Mouse (Mus musculus): Measurements from ENCODE around the gene Arhgap1.

Arhgap1 gene

GRCm38 (mm10) chr2:91695436-91696224 lies 46.0 kb downstream of the Arhgap1 start:
- in situ Hi-C loops (cut with MboI, MseI) = no loop called here

DNA sequence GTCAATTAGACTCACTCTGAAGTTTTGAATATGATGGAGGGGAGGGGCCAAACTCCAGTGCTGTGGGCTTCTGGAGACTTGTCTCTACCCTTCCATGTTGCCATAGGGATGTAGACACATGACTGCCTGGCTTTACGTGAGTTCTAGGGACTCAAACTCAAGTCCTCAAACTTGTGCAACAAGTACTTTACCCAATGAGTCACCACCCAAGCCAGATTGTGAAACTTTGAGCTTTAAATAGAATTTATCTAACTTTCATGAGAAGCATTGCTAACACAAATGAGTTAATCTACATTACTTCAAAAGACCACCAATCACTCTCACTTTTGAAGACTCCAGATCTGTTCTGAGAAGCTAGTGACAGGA lies 46.5 kb downstream of the Arhgap1 start:
- in situ Hi-C loops (cut with MboI, MseI) = no loop called here

GRCm38 (mm10) chr2:91699225-91699624 lies 49.6 kb downstream of the Arhgap1 start:
- in situ Hi-C loops (cut with MboI, MseI) = no loop called here

- in situ Hi-C loops (cut with MboI, MseI) = no loop called here
Observed at GRCm38 (mm10) chr2:91701366-91701765, 51.7 kb downstream of the Arhgap1 start.

DNA sequence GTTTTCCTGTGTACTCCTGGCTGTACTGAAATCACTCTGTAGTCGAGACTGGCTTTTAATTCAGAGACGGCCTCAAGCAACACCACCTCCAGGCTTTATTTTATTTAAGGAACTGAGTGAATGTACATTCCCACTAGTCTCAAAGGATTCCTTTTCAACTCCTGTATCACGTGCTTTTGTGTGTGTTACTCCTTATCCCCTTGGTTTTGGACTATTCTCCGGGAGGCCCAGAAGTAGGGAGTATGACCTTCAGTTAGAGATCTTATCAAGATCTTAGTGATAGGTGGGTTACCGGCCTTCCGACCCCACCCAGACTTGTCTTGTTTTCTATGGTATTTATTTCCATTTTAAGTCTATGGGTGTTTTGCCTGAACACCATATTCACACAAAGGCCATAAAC lies 56.1 kb downstream of the Arhgap1 start:
- in situ Hi-C loops (cut with MboI, MseI) = no loop called here

DNA sequence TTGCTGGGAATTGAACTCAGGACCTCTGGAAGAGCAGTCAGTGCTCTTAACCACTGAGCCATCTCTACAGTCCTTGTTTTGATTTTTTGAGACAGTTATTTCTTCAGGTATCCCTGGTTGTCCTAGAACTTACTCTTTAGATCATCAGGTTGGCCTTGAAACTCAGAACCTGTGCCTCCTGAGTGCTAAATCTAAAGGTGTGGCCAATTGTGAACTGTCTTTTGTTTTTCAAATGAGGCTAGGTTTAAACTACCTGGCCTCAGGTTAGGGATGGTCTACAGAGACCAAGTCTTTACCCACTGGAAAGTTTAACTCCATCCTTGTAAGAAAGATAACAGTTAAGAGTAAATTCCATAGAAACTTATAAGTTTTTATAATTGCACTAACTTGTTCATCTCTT lies 56.8 kb downstream of the Arhgap1 start:
- in situ Hi-C loops (cut with MboI, MseI) = no loop called here

GRCm38 (mm10) chr2:91708361-91708760 lies 58.7 kb downstream of the Arhgap1 start:
- in situ Hi-C loops (cut with MboI, MseI) = no loop called here

GRCm38 (mm10) chr2:91710272-91711234 lies 60.9 kb downstream of the Arhgap1 start, which contains the start of the genes Atg13 and Harbi1:
Gene Atg13, minus strand, starts transcription at chr2:91710576.
Gene Harbi1, plus strand, starts transcription at chr2:91710852.
- in situ Hi-C loops (cut with MboI, MseI) = no loop called here

- in situ Hi-C loops (cut with MboI, MseI) = no loop called here
Observed at GRCm38 (mm10) chr2:91711256-91711925, 61.7 kb downstream of the Arhgap1 start.

DNA sequence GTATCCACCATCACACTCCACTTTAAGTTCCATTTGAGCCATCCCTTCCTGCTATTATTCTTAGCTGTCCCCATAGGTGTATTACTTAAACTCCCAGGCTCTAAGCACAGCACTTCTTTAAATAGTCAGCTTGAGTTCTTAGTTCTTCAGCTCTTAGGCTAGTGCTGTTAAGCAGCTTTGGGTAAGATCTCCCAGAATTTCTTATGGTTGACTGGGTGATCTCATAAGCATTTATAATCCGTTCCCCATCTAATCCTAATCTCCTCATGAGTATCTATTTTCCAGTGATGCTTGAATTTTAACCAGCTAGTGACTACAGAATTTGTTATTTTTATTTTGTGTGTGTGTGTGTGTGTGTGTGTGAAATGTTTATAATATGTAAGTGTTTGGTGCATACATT lies 65.3 kb downstream of the Arhgap1 start:
- in situ Hi-C loops (cut with MboI, MseI) = no loop called here

- in situ Hi-C loops (cut with MboI, MseI) = no loop called here
Observed at GRCm38 (mm10) chr2:91718276-91718675, 68.6 kb downstream of the Arhgap1 start.
